Mouse (Mus musculus): ENCODE results near the gene Map3k6. TPM values are rescaled to one million over a fixed set of nuclear protein-coding genes. Genes with fewer than 3 reads are reported as not detected.
A peak's percentile ranks its signal among the peaks of the same experiment; 100 is the strongest.

Map3k6 gene
- polyA plus RNA-seq (2015; fragmentation: Nextera tagmentation; extraction: Ambion mirVana), result 2.3 and 2.6 TPM in 2 replicates

GRCm38 (mm10) chr4:133240490-133240921 lies at the start of gene Map3k6:
Gene Map3k6 (plus strand): TSS chr4:133240818.
- Histone ChIP-seq H3K4me3 (peak within 1 kb of the TSS; percentile 70), H3K4me2 (peak within 1 kb of the TSS; percentile 97), H3K9ac (peak within 1 kb of the TSS; percentile 85), H3K4me1 (peaks cover 31% of the 10 kb centered on the region), H3K27ac (replicated peaks) (peak within 1 kb of the TSS; percentile 79), H3K9me3 (no peaks in the 10 kb centered on the region), H3K27me3 (replicated peaks) (peaks cover 53% of the 10 kb centered on the region), H3K36me3 (no peaks in the 10 kb centered on the region)
- no peak for ATAC-seq (ENCODE audit: extremely low read depth, insufficient number of reproducible peaks, low FRiP score, low TSS enrichment)
- WGBS, result 5% methylated on average over 16 of the region's 16 CpGs

- H3K27ac ChIP-seq (replicated peaks), result no peak overlapping the region
- H3K4me3 ChIP-seq, result no peak overlapping the region
- no peak overlapping the region for H3K4me2 ChIP-seq
- H3K4me1 ChIP-seq, result peaks cover 40% of the 10 kb centered on the region
- 87% methylated on average over 10 of the region's 11 CpGs for WGBS
- H3K36me3 ChIP-seq, result peaks cover 78% of the 10 kb centered on the region
- no peak for ATAC-seq (ENCODE audit: extremely low read depth, insufficient number of reproducible peaks, low FRiP score, low TSS enrichment)
- no peaks in the 10 kb centered on the region for H3K27me3 ChIP-seq (replicated peaks)
- no peak overlapping the region for H3K9ac ChIP-seq
- no peaks in the 10 kb centered on the region for H3K9me3 ChIP-seq
Observed at GRCm38 (mm10) chr4:133194482-133194881, 46.1 kb upstream of the Map3k6 start.

GRCm38 (mm10) chr4:133195014-133195413 lies 45.6 kb upstream of the Map3k6 start:
- H3K4me2 ChIP-seq, result no peak overlapping the region
- H3K4me3 ChIP-seq, result no peak overlapping the region
- ATAC-seq (ENCODE audit: extremely low read depth, insufficient number of reproducible peaks, low FRiP score, low TSS enrichment), result no peak
- H3K27me3 ChIP-seq (replicated peaks), result no peaks in the 10 kb centered on the region
- peaks cover 45% of the 10 kb centered on the region for H3K4me1 ChIP-seq
- no peaks in the 10 kb centered on the region for H3K9me3 ChIP-seq
- H3K27ac ChIP-seq (replicated peaks), result no peak overlapping the region
- WGBS, result 54% methylated on average over 4 of the region's 4 CpGs
- H3K9ac ChIP-seq, result no peak overlapping the region
- H3K36me3 ChIP-seq, result peaks cover 72% of the 10 kb centered on the region

DNA sequence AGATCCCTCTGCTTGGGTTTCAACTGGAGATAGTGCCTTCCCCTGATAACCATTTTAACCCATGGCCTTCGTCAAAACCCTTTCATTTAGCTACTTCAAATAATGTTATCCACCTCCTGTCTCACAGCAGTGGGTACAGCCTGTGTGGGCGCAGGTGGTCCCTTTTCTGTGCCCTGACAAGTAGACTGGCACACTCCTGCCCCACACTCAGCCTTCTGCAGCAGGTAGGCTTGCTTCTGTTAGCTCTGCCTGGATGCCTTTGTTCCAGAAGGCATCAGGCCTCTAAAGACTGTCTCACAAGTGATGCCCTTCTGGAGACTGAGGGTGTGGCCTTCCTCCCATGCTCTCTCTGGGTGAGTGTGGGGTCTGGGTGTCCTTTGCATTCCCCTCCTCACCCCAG lies 44.5 kb upstream of the Map3k6 start:
- ATAC-seq (ENCODE audit: extremely low read depth, insufficient number of reproducible peaks, low FRiP score, low TSS enrichment), result no peak
- H3K27me3 ChIP-seq (replicated peaks), result no peaks in the 10 kb centered on the region
- H3K4me1 ChIP-seq, result peaks cover 56% of the 10 kb centered on the region
- H3K9me3 ChIP-seq, result no peaks in the 10 kb centered on the region
- peaks cover 61% of the 10 kb centered on the region for H3K36me3 ChIP-seq
- no peak overlapping the region for H3K4me2 ChIP-seq
- H3K9ac ChIP-seq, result peak overlapping the region; percentile 41
- no peak overlapping the region for H3K4me3 ChIP-seq
- peak overlapping the region; percentile 93; the same call in 1 of the 2 replicates for H3K27ac ChIP-seq (replicated peaks)
- 64% methylated on average over 2 of the region's 2 CpGs for WGBS

- H3K4me2 ChIP-seq, result no peak overlapping the region
- ATAC-seq (ENCODE audit: extremely low read depth, insufficient number of reproducible peaks, low FRiP score, low TSS enrichment), result no peak
- H3K27me3 ChIP-seq (replicated peaks), result no peaks in the 10 kb centered on the region
- H3K4me1 ChIP-seq, result peaks cover 64% of the 10 kb centered on the region
- WGBS, result 50% methylated on average over 7 of the region's 7 CpGs
- H3K9ac ChIP-seq, result peak overlapping the region; percentile 67
- H3K36me3 ChIP-seq, result peaks cover 54% of the 10 kb centered on the region
- no peak overlapping the region for H3K4me3 ChIP-seq
- H3K9me3 ChIP-seq, result no peaks in the 10 kb centered on the region
- peak overlapping the region; percentile 93 for H3K27ac ChIP-seq (replicated peaks)
Observed at GRCm38 (mm10) chr4:133196852-133197251, 43.8 kb upstream of the Map3k6 start.

DNA sequence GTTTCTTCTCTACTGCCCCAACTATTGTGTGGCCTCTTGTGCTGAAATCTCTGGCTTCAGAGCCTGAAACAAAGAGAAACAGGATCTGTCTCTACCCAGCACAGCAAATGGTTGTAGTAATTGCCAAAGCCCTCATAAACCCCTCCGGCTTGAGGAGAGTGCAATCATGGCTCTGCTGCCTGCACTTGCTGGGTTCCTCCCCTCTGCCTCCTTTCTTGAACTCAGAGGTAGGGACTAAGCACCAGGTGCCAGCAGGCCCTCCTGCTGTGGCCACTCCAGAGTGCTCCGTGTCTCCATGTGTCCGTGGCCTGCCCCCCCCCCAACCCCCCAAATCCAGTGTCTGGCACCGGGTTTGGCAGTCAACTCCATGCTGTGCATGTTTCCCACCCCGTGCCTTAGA lies 43.3 kb upstream of the Map3k6 start:
- Histone ChIP-seq H3K4me1 (peaks cover 66% of the 10 kb centered on the region), H3K27me3 (replicated peaks) (no peaks in the 10 kb centered on the region), H3K9ac (peak overlapping the region; percentile 67), H3K4me2 (no peak overlapping the region), H3K4me3 (no peak overlapping the region), H3K27ac (replicated peaks) (peak overlapping the region; percentile 93), H3K9me3 (no peaks in the 10 kb centered on the region), H3K36me3 (peaks cover 49% of the 10 kb centered on the region)
- no peak for ATAC-seq (ENCODE audit: extremely low read depth, insufficient number of reproducible peaks, low FRiP score, low TSS enrichment)
- WGBS, result 28% methylated on average over 5 of the region's 5 CpGs

DNA sequence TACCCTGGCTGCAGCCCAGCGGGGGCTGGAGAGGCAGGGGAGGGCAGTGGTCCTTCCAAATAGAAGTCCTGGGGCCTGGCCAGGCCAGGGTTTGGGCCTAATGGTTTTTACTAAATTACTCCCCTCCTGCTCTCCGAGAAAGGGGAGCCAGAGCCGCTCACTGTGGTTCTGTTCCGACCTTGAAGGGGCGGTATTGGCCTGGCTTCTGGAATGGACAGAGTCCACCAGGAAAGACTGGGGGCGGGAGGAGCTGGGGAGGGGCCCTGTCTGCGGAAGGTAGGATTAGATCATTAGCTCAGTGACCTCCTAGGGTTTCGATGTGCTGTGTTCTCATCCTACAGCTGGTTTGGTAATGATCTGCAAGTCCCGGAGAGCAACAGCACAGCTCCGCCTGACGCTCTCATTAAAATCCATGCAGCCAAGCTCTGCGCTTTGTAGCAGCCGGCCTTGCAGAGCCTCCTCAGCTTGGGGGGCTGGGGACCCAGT lies 42.8 kb upstream of the Map3k6 start:
- Histone ChIP-seq H3K9ac (peak overlapping the region; percentile 67), H3K4me3 (no peak overlapping the region)
- ATAC-seq (ENCODE audit: extremely low read depth, insufficient number of reproducible peaks, low FRiP score, low TSS enrichment), result no peak

GRCm38 (mm10) chr4:133198337-133199180 lies 42.1 kb upstream of the Map3k6 start:
- Histone ChIP-seq H3K4me1 (peaks cover 68% of the 10 kb centered on the region), H3K27ac (replicated peaks) (peak overlapping the region; percentile 93), H3K36me3 (peaks cover 37% of the 10 kb centered on the region), H3K27me3 (replicated peaks) (no peaks in the 10 kb centered on the region), H3K4me2 (peak overlapping the region; percentile 10; the same call in 1 of the 2 replicates), H3K4me3 (no peak overlapping the region), H3K9ac (peak overlapping the region; percentile 67), H3K9me3 (no peaks in the 10 kb centered on the region)
- WGBS, result 21% methylated on average over 19 of the region's 19 CpGs
- 0 out of 2 replicates have a peak, but pooled peaks have one; percentile 10 for ATAC-seq (ENCODE audit: extremely low read depth, insufficient number of reproducible peaks, low FRiP score, low TSS enrichment)

More for the DNA sequence above, 42.8 kb upstream of the Map3k6 start:
- 34% methylated on average over 13 of the region's 13 CpGs for WGBS
- Histone ChIP-seq H3K4me1 (peaks cover 66% of the 10 kb centered on the region), H3K27me3 (replicated peaks) (no peaks in the 10 kb centered on the region), H3K4me2 (no peak overlapping the region), H3K27ac (replicated peaks) (peak overlapping the region; percentile 93), H3K9me3 (no peaks in the 10 kb centered on the region), H3K36me3 (peaks cover 44% of the 10 kb centered on the region)

- ATAC-seq (ENCODE audit: extremely low read depth, insufficient number of reproducible peaks, low FRiP score, low TSS enrichment), result no peak
- H3K27me3 ChIP-seq (replicated peaks), result no peaks in the 10 kb centered on the region
- peaks cover 79% of the 10 kb centered on the region for H3K4me1 ChIP-seq
- H3K9ac ChIP-seq, result peak overlapping the region; percentile 64
- no peaks in the 10 kb centered on the region for H3K9me3 ChIP-seq
- WGBS, result 33% methylated on average over 6 of the region's 6 CpGs
- H3K27ac ChIP-seq (replicated peaks), result peak overlapping the region; percentile 93
- peaks cover 25% of the 10 kb centered on the region for H3K36me3 ChIP-seq
- H3K4me2 ChIP-seq, result peak overlapping the region; percentile 51
- H3K4me3 ChIP-seq, result no peak overlapping the region
Observed at GRCm38 (mm10) chr4:133199743-133200142, 40.9 kb upstream of the Map3k6 start.

- no peak overlapping the region for H3K4me3 ChIP-seq
Observed at GRCm38 (mm10) chr4:133200343-133200742, 40.3 kb upstream of the Map3k6 start.

DNA sequence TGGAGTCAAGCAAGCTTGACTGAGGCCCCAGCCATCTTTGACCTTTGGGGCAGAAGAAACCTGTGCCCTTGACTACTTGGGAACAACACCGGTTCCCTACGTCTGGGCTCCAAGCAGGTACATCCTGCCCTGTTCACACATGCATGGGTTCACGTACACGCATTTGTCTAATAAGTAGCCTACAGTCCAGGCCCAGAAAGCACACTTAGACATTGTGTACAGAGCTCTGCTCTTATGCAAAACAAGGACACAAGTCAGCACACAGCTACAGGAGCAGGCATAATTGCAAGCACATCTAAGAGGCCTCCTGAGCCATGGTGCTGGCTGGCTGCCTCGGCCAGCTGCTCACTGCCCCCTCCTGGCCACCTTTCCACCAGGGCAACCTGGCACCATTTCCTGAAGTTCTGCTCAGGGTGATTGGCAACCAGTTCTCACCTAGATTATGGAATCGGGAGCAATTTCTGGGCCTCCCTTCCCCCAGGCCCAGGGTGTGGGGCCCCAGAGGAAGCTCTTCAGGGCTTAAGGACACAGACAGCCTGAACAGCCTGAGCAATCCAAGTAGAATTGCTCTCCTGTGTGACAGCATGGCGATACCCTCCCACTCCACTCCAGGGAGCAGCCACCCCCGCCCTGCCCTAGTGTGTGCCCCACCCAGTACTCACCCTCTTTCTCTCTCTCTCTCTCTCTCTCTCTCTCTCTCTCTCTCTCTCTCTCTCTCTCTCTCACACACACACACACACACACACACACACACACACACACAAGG lies 39.4 kb upstream of the Map3k6 start:
- Histone ChIP-seq H3K9ac (peak overlapping the region; percentile 64), H3K4me2 (no peak overlapping the region), H3K4me1 (peaks cover 77% of the 10 kb centered on the region), H3K27me3 (replicated peaks) (no peaks in the 10 kb centered on the region), H3K36me3 (peaks cover 10% of the 10 kb centered on the region), H3K4me3 (no peak overlapping the region), H3K27ac (replicated peaks) (peak overlapping the region; percentile 93), H3K9me3 (no peaks in the 10 kb centered on the region)
- WGBS, result 58% methylated on average over 8 of the region's 8 CpGs
- no peak for ATAC-seq (ENCODE audit: extremely low read depth, insufficient number of reproducible peaks, low FRiP score, low TSS enrichment)

More at GRCm38 (mm10) chr4:133200343-133200742, 40.3 kb upstream of the Map3k6 start:
- Histone ChIP-seq H3K36me3 (peaks cover 19% of the 10 kb centered on the region), H3K4me2 (peak overlapping the region; percentile 51), H3K4me1 (peaks cover 84% of the 10 kb centered on the region), H3K27me3 (replicated peaks) (no peaks in the 10 kb centered on the region), H3K9ac (peak overlapping the region; percentile 64), H3K27ac (replicated peaks) (peak overlapping the region; percentile 93), H3K9me3 (no peaks in the 10 kb centered on the region)
- ATAC-seq (ENCODE audit: extremely low read depth, insufficient number of reproducible peaks, low FRiP score, low TSS enrichment), result no peak
- 39% methylated on average over 21 of the region's 21 CpGs for WGBS
